Mouse (Mus musculus) G1E (cell line): ENCODE results near the gene Clybl.

Experiments used
- CTCF ChIP-seq: IDR thresholded peaks from 2 replicates; pipeline ENCODE4 v1.5.1; 2012; ENCODE audit warnings: low read depth, low read length, inconsistent platforms, mixed read lengths
- GATA1 ChIP-seq: IDR thresholded peaks from 2 replicates; pipeline ENCODE4 v1.6.1; 2012; ENCODE audit warnings: borderline replicate concordance, low read length, inconsistent platforms, mixed read lengths
- GATA2 ChIP-seq: IDR thresholded peaks from 2 replicates; pipeline ENCODE4 v1.6.1; 2012; ENCODE audit warnings: low read depth, low read length, inconsistent platforms, borderline replicate concordance
- POLR2AphosphoS5 ChIP-seq: IDR thresholded peaks from 2 replicates; pipeline ENCODE4 v1.6.1; 2012; ENCODE audit warnings: low read depth, low read length, inconsistent platforms; ENCODE audit not compliant: insufficient replicate concordance
- TAL1 ChIP-seq: conservative IDR thresholded peaks from 2 replicates; pipeline ENCODE4 v1.6.1; 2012; ENCODE audit warnings: low read depth, low read length, inconsistent platforms, mixed read lengths

- TF ChIP-seq CTCF (no peak), TAL1 (no peak), GATA1 (no peak), GATA2 (no peak), POLR2AphosphoS5 (no peak)
Measured at GRCm38 (mm10) chr14:122225479-122226132, 44.1 kb downstream of the Clybl start.
